Mouse (Mus musculus): ENCODE data around the gene Smim10l2a. TPM values are rescaled to one million over a fixed set of nuclear protein-coding genes. Genes with fewer than 3 reads are reported as not detected.
"Not testable (repeated sequence)": the region's sequence is repeated elsewhere in the genome, so short reads cannot be mapped to it uniquely, and the experiment has no call there.

Smim10l2a gene
- 0.01 TPM for polyA plus RNA-seq (2012; fragmentation: generic; extraction: Trizol)

- not testable (repeated sequence) for H3K79me2 ChIP-seq (ENCODE audit: control insufficient read depth, insufficient read depth); H3ac ChIP-seq (ENCODE audit: control insufficient read depth, insufficient read length); H3K4me3 ChIP-seq; H3K4me2 ChIP-seq (ENCODE audit: low read depth); H3K36me3 ChIP-seq (ENCODE audit: control insufficient read depth, insufficient read depth); H3K27me3 ChIP-seq (ENCODE audit: control insufficient read depth, insufficient read depth, insufficient read length)
Observed at GRCm38 (mm10) chrX:56374431-56375128, at the start of gene Smim10l2a. Smim10l2a (plus strand) TSS chrX:56374586.

- Histone ChIP-seq H3K4me3 (no peak overlapping the region), H3K27me3 (ENCODE audit: control insufficient read depth, insufficient read depth, insufficient read length) (no peaks in the 10 kb centered on the region), H3K4me2 (ENCODE audit: low read depth) (no peak overlapping the region), H3K36me3 (ENCODE audit: control insufficient read depth, insufficient read depth) (no peaks in the 10 kb centered on the region), H3K79me2 (ENCODE audit: control insufficient read depth, insufficient read depth) (no peaks in the 10 kb centered on the region), H3ac (ENCODE audit: control insufficient read depth, insufficient read length) (no peak overlapping the region)
- TF ChIP-seq CEBPB (IDR thresholded peaks at IDR 0.05; ENCODE audit: insufficient read depth, poor library complexity, severe bottlenecking) = no peak
- no peak for TF ChIP-seq REST (IDR thresholded peaks at IDR 0.05; ENCODE audit: insufficient read depth, insufficient read length)
- no peak for TF ChIP-seq SRF (IDR thresholded peaks at IDR 0.05; ENCODE audit: control insufficient read depth, insufficient read length, low read depth)
- TF ChIP-seq MYOG (IDR thresholded peaks at IDR 0.05; ENCODE audit: control insufficient read depth in 1 of 3, insufficient read depth in 1 of 3, insufficient read length in 2 of 3, low read depth in 2 of 3) = no peak
- no peak for TF ChIP-seq MYOD1 (IDR thresholded peaks at IDR 0.05; ENCODE audit: control insufficient read depth in 1 of 3, insufficient read length in 2 of 3, low read depth in 2 of 3)
- no peak for TF ChIP-seq POLR2AphosphoS2 (IDR thresholded peaks at IDR 0.05; ENCODE audit: insufficient read length, low read depth)
- TF ChIP-seq MAX (IDR thresholded peaks at IDR 0.05; ENCODE audit: low read depth) = no peak
- no peak for TF ChIP-seq POLR2A (IDR thresholded peaks at IDR 0.05; ENCODE audit: insufficient read length, low read depth)
- TF ChIP-seq TCF12 (IDR thresholded peaks at IDR 0.05; ENCODE audit: insufficient read depth, poor library complexity, severe bottlenecking) = no peak
- TF ChIP-seq TCF3 (IDR thresholded peaks at IDR 0.05; ENCODE audit: insufficient read length, low read depth) = no peak
- TF ChIP-seq USF1 (IDR thresholded peaks at IDR 0.05; ENCODE audit: low read depth) = no peak
- no peak for TF ChIP-seq E2F4 (IDR thresholded peaks at IDR 0.05; ENCODE audit: insufficient read depth)
Observed at GRCm38 (mm10) chrX:56332046-56332445, 42.3 kb upstream of the Smim10l2a start.

GRCm38 (mm10) chrX:56340305-56340704, 34.1 kb upstream of the Smim10l2a start:
- no peaks in the 10 kb centered on the region for H3K36me3 ChIP-seq (ENCODE audit: control insufficient read depth, insufficient read depth)
- no peak for TF ChIP-seq POLR2A (IDR thresholded peaks at IDR 0.05; ENCODE audit: insufficient read length, low read depth)
- no peak for TF ChIP-seq TCF3 (IDR thresholded peaks at IDR 0.05; ENCODE audit: insufficient read length, low read depth)
- H3K4me2 ChIP-seq (ENCODE audit: low read depth) = no peak overlapping the region
- no peaks in the 10 kb centered on the region for H3K79me2 ChIP-seq (ENCODE audit: control insufficient read depth, insufficient read depth)
- no peaks in the 10 kb centered on the region for H3K27me3 ChIP-seq (ENCODE audit: control insufficient read depth, insufficient read depth, insufficient read length)
- H3ac ChIP-seq (ENCODE audit: control insufficient read depth, insufficient read length) = no peak overlapping the region
- no peak overlapping the region for H3K4me3 ChIP-seq

GRCm38 (mm10) chrX:56342921-56343320, 31.5 kb upstream of the Smim10l2a start:
- no peak overlapping the region for H3K4me3 ChIP-seq

GRCm38 (mm10) chrX:56346176-56346931, 28.0 kb upstream of the Smim10l2a start, which contains the start of gene Zfp449:
Zfp449 (plus strand) TSS chrX:56346400.
- TF ChIP-seq E2F4 (IDR thresholded peaks at IDR 0.05; ENCODE audit: insufficient read depth) (no peak), POLR2AphosphoS2 (IDR thresholded peaks at IDR 0.05; ENCODE audit: insufficient read length, low read depth) (peak; percentile 55), TCF12 (IDR thresholded peaks at IDR 0.05; ENCODE audit: insufficient read depth, poor library complexity, severe bottlenecking) (no peak), SRF (IDR thresholded peaks at IDR 0.05; ENCODE audit: control insufficient read depth, insufficient read length, low read depth) (no peak), POLR2A (IDR thresholded peaks at IDR 0.05; ENCODE audit: insufficient read length, low read depth) (peak; percentile 60), CEBPB (IDR thresholded peaks at IDR 0.05; ENCODE audit: insufficient read depth, poor library complexity, severe bottlenecking) (no peak), MAX (IDR thresholded peaks at IDR 0.05; ENCODE audit: low read depth) (no peak), REST (IDR thresholded peaks at IDR 0.05; ENCODE audit: insufficient read depth, insufficient read length) (no peak), MYOD1 (IDR thresholded peaks at IDR 0.05; ENCODE audit: control insufficient read depth in 1 of 3, insufficient read length in 2 of 3, low read depth in 2 of 3) (no peak)
- peak within 1 kb of the TSS; percentile 37 for H3K4me3 ChIP-seq
- peak within 1 kb of the TSS; percentile 68 for H3K4me2 ChIP-seq (ENCODE audit: low read depth)
- H3ac ChIP-seq (ENCODE audit: control insufficient read depth, insufficient read length) = no peak within 1 kb of the TSS
- H3K27me3 ChIP-seq (ENCODE audit: control insufficient read depth, insufficient read depth, insufficient read length) = no peaks in the 10 kb centered on the region
- H3K79me2 ChIP-seq (ENCODE audit: control insufficient read depth, insufficient read depth) = no peaks in the 10 kb centered on the region
- no peaks in the 10 kb centered on the region for H3K36me3 ChIP-seq (ENCODE audit: control insufficient read depth, insufficient read depth)

More at GRCm38 (mm10) chrX:56342921-56343320, 31.5 kb upstream of the Smim10l2a start:
- no peaks in the 10 kb centered on the region for H3K27me3 ChIP-seq (ENCODE audit: control insufficient read depth, insufficient read depth, insufficient read length)
- no peak overlapping the region for H3ac ChIP-seq (ENCODE audit: control insufficient read depth, insufficient read length)
- no peaks in the 10 kb centered on the region for H3K79me2 ChIP-seq (ENCODE audit: control insufficient read depth, insufficient read depth)
- no peak overlapping the region for H3K4me2 ChIP-seq (ENCODE audit: low read depth)
- TF ChIP-seq POLR2AphosphoS2 (IDR thresholded peaks at IDR 0.05; ENCODE audit: insufficient read length, low read depth) = no peak
- no peak for TF ChIP-seq MYOD1 (IDR thresholded peaks at IDR 0.05; ENCODE audit: control insufficient read depth in 1 of 3, insufficient read length in 2 of 3, low read depth in 2 of 3)
- TF ChIP-seq E2F4 (IDR thresholded peaks at IDR 0.05; ENCODE audit: insufficient read depth) = no peak
- no peak for TF ChIP-seq POLR2A (IDR thresholded peaks at IDR 0.05; ENCODE audit: insufficient read length, low read depth)
- no peak for TF ChIP-seq SRF (IDR thresholded peaks at IDR 0.05; ENCODE audit: control insufficient read depth, insufficient read length, low read depth)
- TF ChIP-seq MAX (IDR thresholded peaks at IDR 0.05; ENCODE audit: low read depth) = no peak
- TF ChIP-seq MYOG (IDR thresholded peaks at IDR 0.05; ENCODE audit: control insufficient read depth in 1 of 3, insufficient read depth in 1 of 3, insufficient read length in 2 of 3, low read depth in 2 of 3) = no peak
- TF ChIP-seq TCF3 (IDR thresholded peaks at IDR 0.05; ENCODE audit: insufficient read length, low read depth) = no peak
- no peaks in the 10 kb centered on the region for H3K36me3 ChIP-seq (ENCODE audit: control insufficient read depth, insufficient read depth)
